Mouse (Mus musculus) frontal cortex, postnatal 10 days (tissue): ENCODE measurements around the gene Serpina3b.

Experiments
- DNase-seq, 2 experiments: peaks; one replicate each; pipeline ENCODE4 v3.0.0; 2022; ENCODE audit warnings: low spot score in 2 of 2, mixed read lengths in 1 of 2

Gene Serpina3b

GRCm38 (mm10) chr12:104175636-104176035 lies 47.8 kb downstream of the Serpina3b start:
- no peak for DNase-seq

- no peak for DNase-seq
These were observed 50.8 kb downstream of the Serpina3b start for GRCm38 (mm10) chr12:104178577-104178976.

- DNase-seq, result no peak
These were observed 51.2 kb downstream of the Serpina3b start for GRCm38 (mm10) chr12:104178987-104179386.

GRCm38 (mm10) chr12:104185046-104185445 lies 57.2 kb downstream of the Serpina3b start:
- DNase-seq, result no peak

- no peak for DNase-seq
These were observed 58.3 kb downstream of the Serpina3b start for GRCm38 (mm10) chr12:104186041-104186581.
